Mouse (Mus musculus) ES-Bruce4 (cell line): ENCODE data around the gene Ep400.
"Not testable (repeated sequence)": the region's sequence is repeated elsewhere in the genome, so short reads cannot be mapped to it uniquely, and the experiment has no call there.

Source experiments
- CTCF ChIP-seq: IDR thresholded peaks from one replicate; pipeline ENCODE4 v1.8.1; 2011; ENCODE audit warnings: low read depth, low read length
- EP300 ChIP-seq: IDR thresholded peaks from 2 replicates; pipeline ENCODE4 v1.6.1; 2011; ENCODE audit warnings: low read depth, low read length; ENCODE audit not compliant: insufficient read depth
- POLR2A ChIP-seq: IDR thresholded peaks from one replicate; pipeline ENCODE4 v1.8.1; 2011; ENCODE audit warnings: low read length; ENCODE audit not compliant: insufficient read depth

DNA sequence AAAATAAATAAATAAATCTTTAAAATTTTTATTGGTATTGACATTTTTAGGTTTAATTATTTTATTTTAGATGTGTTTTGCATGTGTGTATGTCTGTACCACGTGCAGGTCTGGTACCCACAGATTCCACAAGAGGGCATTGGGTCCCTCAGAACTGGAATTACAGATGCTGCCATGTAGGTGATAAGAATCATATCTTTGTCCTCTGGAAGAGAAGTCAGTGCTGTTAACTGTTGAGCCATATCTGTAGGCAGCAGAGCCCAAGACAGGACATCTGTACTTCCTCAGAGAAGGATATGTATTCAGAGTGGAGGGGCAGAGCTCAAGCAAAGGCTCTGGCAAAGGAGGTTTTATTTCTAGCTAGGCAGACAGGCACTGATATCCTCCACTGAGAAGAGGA is 49.1 kb downstream of the Ep400 start:
- not testable (repeated sequence) for TF ChIP-seq CTCF, EP300, POLR2A
